Mouse (Mus musculus) ES-E14 (cell line): Measurements from ENCODE around the gene Flt3l. TPM values are rescaled to one million over a fixed set of nuclear protein-coding genes. Genes with fewer than 3 reads are reported as not detected.
A peak's percentile ranks its signal among the peaks of the same experiment; 100 is the strongest.

ENCODE experiments used
- DNase-seq: peaks from one replicate; pipeline ENCODE4 v3.0.0-alpha.2; 2013; ENCODE audit warnings: low read depth, low spot score
- H3K27ac ChIP-seq: 2 replicates; pipeline ENCODE4 v1.5.1; 2012; ENCODE audit warnings: low read depth, mild to moderate bottlenecking, low read length, moderate library complexity, mixed read lengths; ENCODE audit not compliant: poor library complexity, insufficient read depth, severe bottlenecking
- H3K36me3 ChIP-seq: 2 replicates; pipeline ENCODE4 v1.6.1; 2012; ENCODE audit warnings: mild to moderate bottlenecking, low read length, moderate library complexity, mixed read lengths; ENCODE audit not compliant: control insufficient read depth, poor library complexity, insufficient read depth, severe bottlenecking
- H3K4me1 ChIP-seq, 2 experiments: fragments of 150-350 bp in 1 of 2; sonication (generic) in 1 of 2; 2 replicates each; pipeline ENCODE4 v1.6.1; 2012; ENCODE audit warnings: low read length in 2 of 2, mild to moderate bottlenecking in 1 of 2, mixed read lengths in 1 of 2; ENCODE audit not compliant: control insufficient read depth in 2 of 2, insufficient read depth in 2 of 2, poor library complexity in 1 of 2
- H3K4me3 ChIP-seq, 2 experiments: fragments of 150-350 bp in 1 of 2; sonication (generic) in 1 of 2; 2 replicates each; pipeline ENCODE4 v1.5.1; 2012; ENCODE audit warnings: low read length in 2 of 2, low read depth in 1 of 2, mild to moderate bottlenecking in 1 of 2, mixed read lengths in 1 of 2; ENCODE audit not compliant: insufficient read depth in 1 of 2, poor library complexity in 1 of 2, severe bottlenecking in 1 of 2
- H3K9ac ChIP-seq: 2 replicates; pipeline ENCODE4 v1.6.1; 2012; ENCODE audit warnings: low read depth, mild to moderate bottlenecking, low read length, mixed read lengths; ENCODE audit not compliant: poor library complexity, insufficient read depth, severe bottlenecking
- H3K9me3 ChIP-seq: fragments of 150-350 bp; sonication (generic); 2 replicates; pipeline ENCODE4 v1.6.1; 2012; ENCODE audit warnings: low read depth, mild to moderate bottlenecking, low read length; ENCODE audit not compliant: control insufficient read depth, insufficient read depth
- CHD2 ChIP-seq: IDR thresholded peaks from 2 replicates; pipeline ENCODE4 v1.6.1; 2014; ENCODE audit warnings: mild to moderate bottlenecking, low read depth, low read length, inconsistent platforms
- HCFC1 ChIP-seq: IDR thresholded peaks from 2 replicates; pipeline ENCODE4 v1.6.1; 2012; ENCODE audit warnings: low read length, inconsistent platforms, borderline replicate concordance; ENCODE audit not compliant: insufficient read depth
- MAFK ChIP-seq: IDR thresholded peaks from 2 replicates; pipeline ENCODE4 v1.6.1; 2014; ENCODE audit warnings: mild to moderate bottlenecking, low read depth, low read length, inconsistent platforms; ENCODE audit not compliant: insufficient read depth
- ZC3H11A ChIP-seq: IDR thresholded peaks from 2 replicates; pipeline ENCODE4 v1.6.1; 2012; ENCODE audit warnings: low read depth, mild to moderate bottlenecking, inconsistent platforms, low read length, borderline replicate concordance
- ZNF384 ChIP-seq: IDR thresholded peaks from 2 replicates; pipeline ENCODE4 v1.6.1; 2012; ENCODE audit warnings: low read depth, low read length, inconsistent platforms
- in situ Hi-C, 2 experiments: fragments of 600-800 bp; cut with MboI; formaldehyde crosslinking; loops; one replicate each; pipeline ENCODE4 v1.15.1; 2025; ENCODE audit warnings: low sequenced_read_pairs in 2 of 2, inconsistent platforms in 1 of 2; ENCODE audit not compliant: unreplicated experiment in 2 of 2
- total RNA-seq: library from RNA; depleted of rRNA; stranded (reverse); fragments of 300-350 nt; gene quantifications from 2 replicates; pipeline ENCODE4 v1.2.3, GENCODE M21; 2012

The Flt3l gene
- total RNA-seq, 1 experiment, result 1.8 TPM

DNA sequence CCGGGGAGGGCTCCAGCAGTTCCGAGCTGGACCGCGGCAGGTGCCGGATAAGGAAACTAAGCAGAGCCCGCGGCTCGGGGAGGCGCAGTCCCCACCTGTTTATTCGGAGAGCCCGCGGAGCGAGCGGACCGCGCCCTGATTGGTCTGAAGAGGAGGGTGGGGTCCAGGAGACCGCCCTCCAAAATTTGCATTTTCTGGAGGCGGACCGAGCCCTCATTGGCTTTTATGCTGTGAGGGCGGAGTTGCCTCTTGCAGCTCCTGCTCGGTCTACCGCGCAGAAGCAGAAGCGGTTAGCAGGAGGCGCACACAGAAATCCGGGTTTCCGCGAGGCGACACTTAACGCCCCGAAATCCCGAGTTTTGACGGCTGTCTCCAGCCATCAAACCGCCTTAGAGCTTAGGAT, 46.0 kb upstream of the Flt3l start:
- Histone ChIP-seq H3K9me3 (no peaks in the 10 kb centered on the region), H3K27ac (no peak overlapping the region)
- in situ Hi-C loops, result no loop called here

DNA sequence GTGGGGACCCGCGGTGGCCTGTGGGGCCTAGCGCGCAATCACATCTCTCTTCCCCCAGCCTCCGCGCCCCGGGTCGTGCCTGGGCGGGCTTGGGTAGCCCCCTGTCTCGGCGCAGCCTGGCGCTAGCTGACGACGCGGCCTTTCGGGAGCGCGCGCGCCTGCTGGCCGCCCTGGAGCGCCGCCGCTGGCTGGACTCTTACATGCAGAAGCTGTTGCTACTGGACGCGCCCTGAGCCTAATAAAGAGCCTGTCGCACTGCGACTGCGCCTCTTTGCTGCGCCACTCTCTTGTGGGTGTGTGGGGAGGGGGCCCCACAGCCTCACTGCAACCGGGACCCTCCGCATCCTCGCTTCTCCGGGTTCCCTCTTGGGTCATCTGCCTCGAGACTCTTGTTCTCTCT, 45.3 kb upstream of the Flt3l start:
- Histone ChIP-seq H3K9ac (peak overlapping the region; percentile 54; the same call in 1 of the 2 replicates), H3K27ac (no peak overlapping the region), H3K4me1 (peaks cover 0 to 15% of the 10 kb centered on the region in 2 experiments; a peak in 2 of 4 replicates), H3K9me3 (no peaks in the 10 kb centered on the region), H3K36me3 (no peaks in the 10 kb centered on the region), H3K4me3 (peak overlapping the region; percentile 64 to 76)
- in situ Hi-C loops, result no loop called here
- no peak for DNase-seq
- TF ChIP-seq MAFK (no peak), ZNF384 (no peak), ZC3H11A (no peak), CHD2 (no peak), HCFC1 (no peak)

More for the DNA sequence above, 46.0 kb upstream of the Flt3l start:
- peak; percentile 90 for DNase-seq
- TF ChIP-seq CHD2, result no peak
- no peak for TF ChIP-seq HCFC1
- TF ChIP-seq ZC3H11A, result no peak
- TF ChIP-seq ZNF384, result no peak
- no peak for TF ChIP-seq MAFK
- H3K9ac ChIP-seq, result peak overlapping the region; percentile 61
- H3K4me3 ChIP-seq, result peak overlapping the region; percentile 64 to 76
- H3K36me3 ChIP-seq, result no peaks in the 10 kb centered on the region
- H3K4me1 ChIP-seq, result peaks cover 0 to 10% of the 10 kb centered on the region in 2 experiments; a peak in 2 of 4 replicates

DNA sequence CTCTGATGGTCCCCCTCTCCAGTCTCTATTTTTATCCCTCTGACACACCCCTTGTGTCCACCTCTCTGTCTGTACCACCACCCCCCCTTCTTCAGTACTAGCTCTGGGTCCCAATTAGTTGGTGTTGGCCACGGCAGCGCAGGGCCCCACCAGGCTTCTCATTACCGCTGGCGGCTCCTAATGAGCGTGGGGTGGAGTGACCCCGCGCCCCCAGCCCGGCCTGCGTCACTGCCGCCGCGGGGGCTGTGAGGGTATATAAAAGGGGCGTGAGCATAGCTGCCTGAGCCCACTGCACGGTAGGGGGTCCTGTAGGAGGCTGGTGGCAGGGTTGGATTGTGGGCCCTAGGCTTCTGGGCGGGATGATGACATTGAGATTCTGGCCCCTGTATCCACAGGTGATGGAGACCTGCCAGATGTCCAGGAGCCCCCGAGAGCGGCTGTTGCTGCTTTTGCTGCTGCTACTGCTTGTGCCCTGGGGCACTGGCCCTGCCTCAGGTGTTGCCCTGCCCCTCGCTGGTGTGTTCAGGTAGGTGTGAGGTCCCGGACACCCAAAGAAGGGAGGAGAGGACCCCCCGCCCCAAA, 44.8 kb upstream of the Flt3l start, which contains the start of gene Pth2:
Gene Pth2, plus strand, starts transcription at position 100 of the 582 bp plus-strand sequence.
- no peak for DNase-seq
- TF ChIP-seq MAFK (no peak), HCFC1 (no peak), ZNF384 (no peak), ZC3H11A (no peak), CHD2 (no peak)
- H3K4me1 ChIP-seq, result peaks cover 0 to 15% of the 10 kb centered on the region in 2 experiments; a peak in 2 of 4 replicates
- no peaks in the 10 kb centered on the region for H3K36me3 ChIP-seq
- H3K9ac ChIP-seq, result peak within 1 kb of the TSS; percentile 54; the same call in 1 of the 2 replicates
- H3K4me3 ChIP-seq, result peak within 1 kb of the TSS; percentile 64 to 76
- no peak within 1 kb of the TSS for H3K27ac ChIP-seq
- no peaks in the 10 kb centered on the region for H3K9me3 ChIP-seq
- in situ Hi-C loops, result no loop called here

GRCm38 (mm10) chr7:45179469-45179868, 43.2 kb upstream of the Flt3l start, which contains the start of gene Gfy:
Gfy (minus strand) TSS chr7:45179569.
- TF ChIP-seq CHD2 (no peak), HCFC1 (no peak), MAFK (no peak), ZNF384 (no peak), ZC3H11A (no peak)

More at GRCm38 (mm10) chr7:45179469-45179868, 43.2 kb upstream of the Flt3l start, which contains the start of gene Gfy:
- Histone ChIP-seq H3K4me3 (no peak within 1 kb of the TSS), H3K4me1 (peaks cover 0 to 18% of the 10 kb centered on the region in 2 experiments; a peak in 2 of 4 replicates), H3K36me3 (no peaks in the 10 kb centered on the region), H3K27ac (no peak within 1 kb of the TSS), H3K9me3 (no peaks in the 10 kb centered on the region), H3K9ac (no peak within 1 kb of the TSS)
- DNase-seq, result no peak
- in situ Hi-C loops, result no loop called here
